Mouse (Mus musculus): ENCODE results near the gene Gm11563. TPM values are rescaled to one million over a fixed set of nuclear protein-coding genes. Genes with fewer than 3 reads are reported as not detected.
"Not testable (repeated sequence)": the region's sequence is repeated elsewhere in the genome, so short reads cannot be mapped to it uniquely, and the experiment has no call there.

The Gm11563 gene
- polyA plus RNA-seq, 1 experiment from 2014 or later: not detected

- no peak overlapping the region for H3K9ac ChIP-seq
- H3K27ac ChIP-seq: no peak overlapping the region
- no peak for ATAC-seq (ENCODE audit: insufficient number of reproducible peaks, insufficient read depth, low FRiP score, low TSS enrichment)
- no peak overlapping the region for H3K4me2 ChIP-seq (replicated peaks)
- no peaks in the 10 kb centered on the region for H3K27me3 ChIP-seq
- no peaks in the 10 kb centered on the region for H3K36me3 ChIP-seq
- H3K4me1 ChIP-seq: 0 out of 2 replicates have a peak, but pooled peaks cover 3% of the 10 kb centered on the region
- no peak overlapping the region for H3K4me3 ChIP-seq
- WGBS: 23% methylated on average over 1 of the region's 1 CpGs
- no peaks in the 10 kb centered on the region for H3K9me3 ChIP-seq
Observed at GRCm38 (mm10) chr11:99640926-99641325, 17.8 kb downstream of the Gm11563 start.

DNA sequence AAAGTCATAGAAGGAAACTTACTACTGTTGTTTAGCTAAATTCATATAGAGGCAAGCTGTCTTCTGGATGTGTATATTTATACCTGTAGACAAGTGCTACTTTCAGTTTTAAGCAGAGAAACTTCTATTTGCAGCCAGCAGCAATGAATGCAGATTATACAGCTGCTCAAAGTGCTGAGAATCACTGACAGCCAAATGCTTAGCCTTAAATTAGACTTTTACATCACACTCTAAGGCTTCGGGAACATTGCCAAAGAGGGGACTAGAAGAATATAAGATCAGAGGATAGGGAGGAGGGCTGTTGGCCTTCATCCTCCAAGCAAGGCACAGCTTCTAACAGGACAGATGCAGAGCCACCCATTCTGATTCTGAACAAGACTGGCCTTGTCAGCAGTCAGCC, 21.7 kb downstream of the Gm11563 start:
- H3K4me3 ChIP-seq: no peak overlapping the region
- no peak overlapping the region for H3K27ac ChIP-seq
- no peak overlapping the region for H3K4me2 ChIP-seq (replicated peaks)
- H3K4me1 ChIP-seq: 0 out of 2 replicates have a peak, but pooled peaks cover 3% of the 10 kb centered on the region
- no peak overlapping the region for H3K9ac ChIP-seq
- 70% methylated on average over 1 of the region's 1 CpGs for WGBS
- no peaks in the 10 kb centered on the region; the same call in 1 of the 2 replicates for H3K27me3 ChIP-seq
- ATAC-seq (ENCODE audit: insufficient number of reproducible peaks, insufficient read depth, low FRiP score, low TSS enrichment): no peak
- no peaks in the 10 kb centered on the region for H3K36me3 ChIP-seq
- no peaks in the 10 kb centered on the region for H3K9me3 ChIP-seq

- Histone ChIP-seq H3K4me3 (no peak within 1 kb of the TSS), H3K27ac (no peak within 1 kb of the TSS), H3K36me3 (no peaks in the 10 kb centered on the region), H3K4me1 (no peaks in the 10 kb centered on the region), H3K9me3 (no peaks in the 10 kb centered on the region), H3K9ac (no peak within 1 kb of the TSS), H3K27me3 (no peaks in the 10 kb centered on the region; the same call in 1 of the 2 replicates), H3K4me2 (replicated peaks) (no peak within 1 kb of the TSS)
- 36% methylated on average over 8 of the region's 8 CpGs for WGBS
- no peak for ATAC-seq (ENCODE audit: insufficient number of reproducible peaks, insufficient read depth, low FRiP score, low TSS enrichment)
Observed at GRCm38 (mm10) chr11:99634653-99635134, 24.1 kb downstream of the Gm11563 start, which contains the start of gene Krtap4-2. Gene Krtap4-2 (minus strand): TSS chr11:99635084.

GRCm38 (mm10) chr11:99633293-99633692, 25.5 kb downstream of the Gm11563 start:
- H3K4me1 ChIP-seq: no peaks in the 10 kb centered on the region
- H3K4me3 ChIP-seq: no peak overlapping the region
- WGBS: 64% methylated on average over 2 of the region's 2 CpGs
- H3K36me3 ChIP-seq: no peaks in the 10 kb centered on the region
- H3K27me3 ChIP-seq: no peaks in the 10 kb centered on the region; the same call in 1 of the 2 replicates
- no peak overlapping the region for H3K27ac ChIP-seq
- no peak for ATAC-seq (ENCODE audit: insufficient number of reproducible peaks, insufficient read depth, low FRiP score, low TSS enrichment)
- H3K9ac ChIP-seq: no peak overlapping the region
- no peak overlapping the region for H3K4me2 ChIP-seq (replicated peaks)
- no peaks in the 10 kb centered on the region for H3K9me3 ChIP-seq

- no peak overlapping the region for H3K9ac ChIP-seq
- WGBS: 72% methylated on average over 3 of the region's 3 CpGs
- H3K27me3 ChIP-seq: no peaks in the 10 kb centered on the region; the same call in 1 of the 2 replicates
- H3K4me1 ChIP-seq: no peaks in the 10 kb centered on the region
- no peak for ATAC-seq (ENCODE audit: insufficient number of reproducible peaks, insufficient read depth, low FRiP score, low TSS enrichment)
- no peak overlapping the region for H3K27ac ChIP-seq
- H3K9me3 ChIP-seq: no peaks in the 10 kb centered on the region
- H3K4me3 ChIP-seq: no peak overlapping the region
- H3K4me2 ChIP-seq (replicated peaks): no peak overlapping the region
- H3K36me3 ChIP-seq: no peaks in the 10 kb centered on the region
Observed at GRCm38 (mm10) chr11:99630890-99631289, 27.9 kb downstream of the Gm11563 start.

GRCm38 (mm10) chr11:99628138-99628537, 30.6 kb downstream of the Gm11563 start, which contains the start of gene Krtap4-1:
Gene Krtap4-1 (minus strand): TSS chr11:99628238.
- WGBS: 81% methylated on average over 4 of the region's 4 CpGs
- H3K27ac ChIP-seq: no peak within 1 kb of the TSS

DNA sequence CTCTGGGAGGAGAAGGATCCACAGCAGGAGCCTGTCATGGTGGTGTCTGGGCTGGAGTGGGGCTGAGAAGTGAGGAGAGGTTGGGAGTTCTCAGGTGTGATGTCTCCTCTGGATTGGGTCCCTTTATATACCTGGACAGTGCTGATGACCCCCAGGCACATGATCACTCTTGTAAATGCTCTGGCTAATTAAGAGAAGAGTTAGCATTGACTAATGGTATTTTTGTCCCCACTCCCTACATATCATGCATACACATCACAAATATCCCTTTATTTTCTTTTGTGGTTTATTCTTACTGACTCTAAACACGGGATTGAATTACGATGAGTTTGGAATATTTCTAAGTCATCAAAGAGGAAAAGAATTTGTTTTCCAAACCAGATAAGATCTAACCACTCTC, 38.4 kb downstream of the Gm11563 start, which contains the start of gene Gm11562:
Gene Gm11562, minus strand, starts transcription at position 101 of the 400 bp plus-strand sequence.
- no peak for ATAC-seq (ENCODE audit: insufficient number of reproducible peaks, insufficient read depth, low FRiP score, low TSS enrichment)
- no peaks in the 10 kb centered on the region for H3K36me3 ChIP-seq
- no peak within 1 kb of the TSS for H3K9ac ChIP-seq
- H3K27ac ChIP-seq: no peak within 1 kb of the TSS
- H3K4me1 ChIP-seq: no peaks in the 10 kb centered on the region
- no peak within 1 kb of the TSS for H3K4me3 ChIP-seq
- H3K27me3 ChIP-seq: no peaks in the 10 kb centered on the region
- 86% methylated on average over 2 of the region's 2 CpGs for WGBS
- no peaks in the 10 kb centered on the region for H3K9me3 ChIP-seq
- no peak within 1 kb of the TSS for H3K4me2 ChIP-seq (replicated peaks)

More at GRCm38 (mm10) chr11:99628138-99628537, 30.6 kb downstream of the Gm11563 start, which contains the start of gene Krtap4-1:
- no peak for ATAC-seq (ENCODE audit: insufficient number of reproducible peaks, insufficient read depth, low FRiP score, low TSS enrichment)
- no peak within 1 kb of the TSS for H3K4me3 ChIP-seq
- no peaks in the 10 kb centered on the region for H3K9me3 ChIP-seq
- H3K27me3 ChIP-seq: no peaks in the 10 kb centered on the region
- H3K36me3 ChIP-seq: no peaks in the 10 kb centered on the region
- no peak within 1 kb of the TSS for H3K4me2 ChIP-seq (replicated peaks)
- no peak within 1 kb of the TSS for H3K9ac ChIP-seq
- H3K4me1 ChIP-seq: no peaks in the 10 kb centered on the region

DNA sequence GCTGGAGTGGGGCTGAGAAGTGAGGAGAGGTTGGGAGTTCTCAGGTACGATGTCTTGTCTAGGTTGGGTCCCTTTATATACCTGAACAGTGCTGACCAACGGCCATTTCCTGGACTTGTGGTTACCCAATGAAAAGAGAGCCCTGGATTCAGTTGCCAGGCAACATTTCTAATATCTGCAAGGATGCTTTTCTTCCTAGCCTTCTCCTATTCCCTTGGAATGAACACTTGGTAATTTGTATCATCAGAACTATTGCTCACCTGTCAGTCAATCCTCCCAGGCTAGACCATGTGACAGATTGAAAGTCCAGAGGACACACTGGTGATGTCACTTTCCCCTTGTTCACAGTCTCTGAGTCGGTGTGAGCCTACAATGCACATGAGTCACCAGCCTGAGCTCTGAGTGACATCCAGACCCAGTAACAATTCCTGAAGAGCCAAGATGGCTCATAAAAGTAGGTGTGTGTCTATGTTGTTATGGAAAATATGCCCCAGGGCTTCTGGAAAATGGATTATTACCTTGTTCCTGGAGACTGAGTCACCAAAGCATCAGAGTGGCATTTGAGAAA, 43.9 kb downstream of the Gm11563 start, which contains the start of gene Krtap2-4:
Gene Krtap2-4, minus strand, starts transcription at position 51 of the 568 bp plus-strand sequence.
- H3K27ac ChIP-seq: no peak within 1 kb of the TSS
- no peaks in the 10 kb centered on the region for H3K36me3 ChIP-seq
- H3K4me3 ChIP-seq: no peak within 1 kb of the TSS
- H3K9me3 ChIP-seq: no peaks in the 10 kb centered on the region
- H3K4me1 ChIP-seq: no peaks in the 10 kb centered on the region
- whole genome bisulfite sequencing: 82% methylated on average over 3 of the region's 3 CpGs
- no peak for ATAC-seq (ENCODE audit: insufficient number of reproducible peaks, insufficient read depth, low FRiP score, low TSS enrichment)
- no peak within 1 kb of the TSS for H3K9ac ChIP-seq
- H3K4me2 ChIP-seq (replicated peaks): no peak within 1 kb of the TSS
- no peaks in the 10 kb centered on the region for H3K27me3 ChIP-seq

- H3K9ac ChIP-seq; H3K4me3 ChIP-seq; H3K9me3 ChIP-seq; H3K27me3 ChIP-seq; H3K36me3 ChIP-seq; H3K4me2 ChIP-seq (replicated peaks); H3K27ac ChIP-seq; H3K4me1 ChIP-seq; ATAC-seq (ENCODE audit: insufficient number of reproducible peaks, insufficient read depth, low FRiP score, low TSS enrichment): not testable (repeated sequence)
- WGBS: 74% methylated on average over 1 of the region's 2 CpGs
Observed at GRCm38 (mm10) chr11:99610089-99610488, 48.7 kb downstream of the Gm11563 start, which contains the start of gene Gm11937. Gene Gm11937 (minus strand): TSS chr11:99610189.

- Histone ChIP-seq H3K4me2 (replicated peaks) (no peak overlapping the region), H3K4me3 (no peak overlapping the region), H3K4me1 (no peaks in the 10 kb centered on the region), H3K36me3 (no peaks in the 10 kb centered on the region), H3K9ac (no peak overlapping the region), H3K27me3 (no peaks in the 10 kb centered on the region), H3K9me3 (no peaks in the 10 kb centered on the region), H3K27ac (no peak overlapping the region)
- WGBS: 68% methylated on average over 1 of the region's 1 CpGs
- ATAC-seq (ENCODE audit: insufficient number of reproducible peaks, insufficient read depth, low FRiP score, low TSS enrichment): no peak
Observed at GRCm38 (mm10) chr11:99609126-99609525, 49.6 kb downstream of the Gm11563 start.
